Mouse (Mus musculus): ENCODE results near the gene Cpeb2. TPM values are rescaled to one million over a fixed set of nuclear protein-coding genes. Genes with fewer than 3 reads are reported as not detected.

Cpeb2 gene
- polyA plus RNA-seq, 1 experiment, result 4.2 TPM

DNA sequence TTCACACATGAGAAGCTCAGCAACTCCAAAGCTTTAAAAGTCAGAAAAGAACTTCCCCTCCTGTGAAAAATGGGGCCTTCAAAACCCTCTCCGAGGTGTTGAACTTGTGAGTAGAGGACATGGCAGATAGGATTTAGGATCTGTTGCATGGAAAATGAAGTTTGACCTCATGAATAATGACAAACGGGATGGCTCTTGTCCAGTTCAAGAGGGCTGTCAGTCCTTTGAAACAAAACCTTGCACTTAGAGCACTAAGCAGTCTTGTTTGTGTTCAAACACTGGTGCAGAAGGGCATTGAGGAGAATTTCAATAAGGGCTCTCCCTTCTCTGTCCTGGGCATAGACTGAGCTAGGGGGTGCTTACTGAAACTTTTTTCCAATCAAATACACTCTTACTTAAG is 1.9 kb upstream of the Cpeb2 start:
- TF ChIP-seq CTCF (IDR thresholded peaks at IDR 0.05; ENCODE audit: borderline replicate concordance, control insufficient read depth, extremely low read depth, insufficient read depth, low read length, poor library complexity) (no peak), POLR2A (IDR thresholded peaks at IDR 0.05; ENCODE audit: control insufficient read depth, extremely low read depth, insufficient read depth, low read length, poor library complexity) (no peak)
- no peaks in the 10 kb centered on the region for H3K36me3 ChIP-seq (ENCODE audit: control insufficient read depth, insufficient read depth, low read length)
- no peak overlapping the region for H3K4me3 ChIP-seq (ENCODE audit: control insufficient read depth, insufficient read depth, low read length)
- peaks cover 6% of the 10 kb centered on the region; the same call in 1 of the 2 replicates for H3K4me1 ChIP-seq (replicated peaks; ENCODE audit: control insufficient read depth, insufficient read depth, low read length)
- WGBS, result 97% methylated on average over 2 of the region's 2 CpGs
- no peak overlapping the region for H3K27ac ChIP-seq (ENCODE audit: control insufficient read depth, insufficient read depth, low read length)
- no peak for DNase-seq
- peaks cover 3% of the 10 kb centered on the region; the same call in 1 of the 2 replicates for H3K27me3 ChIP-seq (ENCODE audit: control insufficient read depth, insufficient read depth, low read length)

DNA sequence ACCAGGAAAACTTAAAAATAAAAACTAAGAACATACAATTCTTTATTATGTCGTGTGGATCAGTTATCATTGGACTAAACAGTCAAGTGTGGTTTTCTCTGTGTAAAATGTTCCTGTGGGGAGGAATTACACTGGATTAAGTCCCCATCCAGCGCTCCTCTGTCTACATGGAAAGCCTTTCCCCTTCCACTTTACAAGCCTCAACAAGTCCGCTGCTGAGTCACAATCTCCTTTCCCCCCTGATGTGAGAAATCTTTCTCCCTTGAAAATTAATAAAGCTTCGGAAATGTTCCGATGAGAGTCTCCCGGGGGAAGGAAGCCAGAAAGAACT is 856 bp upstream of the Cpeb2 start:
- H3K4me3 ChIP-seq (ENCODE audit: control insufficient read depth, insufficient read depth, low read length), result peak overlapping the region; percentile 88
- H3K27me3 ChIP-seq (ENCODE audit: control insufficient read depth, insufficient read depth, low read length), result peaks cover 3% of the 10 kb centered on the region; the same call in 1 of the 2 replicates
- peaks cover 6% of the 10 kb centered on the region; the same call in 1 of the 2 replicates for H3K4me1 ChIP-seq (replicated peaks; ENCODE audit: control insufficient read depth, insufficient read depth, low read length)
- DNase-seq, result no peak
- H3K27ac ChIP-seq (ENCODE audit: control insufficient read depth, insufficient read depth, low read length), result no peak overlapping the region; the same call in 1 of the 2 replicates
- no peaks in the 10 kb centered on the region for H3K36me3 ChIP-seq (ENCODE audit: control insufficient read depth, insufficient read depth, low read length)
- TF ChIP-seq POLR2A (IDR thresholded peaks at IDR 0.05; ENCODE audit: control insufficient read depth, extremely low read depth, insufficient read depth, low read length, poor library complexity) (no peak), CTCF (IDR thresholded peaks at IDR 0.05; ENCODE audit: borderline replicate concordance, control insufficient read depth, extremely low read depth, insufficient read depth, low read length, poor library complexity) (no peak)
- WGBS, result 4% methylated on average over 6 of the region's 6 CpGs

DNA sequence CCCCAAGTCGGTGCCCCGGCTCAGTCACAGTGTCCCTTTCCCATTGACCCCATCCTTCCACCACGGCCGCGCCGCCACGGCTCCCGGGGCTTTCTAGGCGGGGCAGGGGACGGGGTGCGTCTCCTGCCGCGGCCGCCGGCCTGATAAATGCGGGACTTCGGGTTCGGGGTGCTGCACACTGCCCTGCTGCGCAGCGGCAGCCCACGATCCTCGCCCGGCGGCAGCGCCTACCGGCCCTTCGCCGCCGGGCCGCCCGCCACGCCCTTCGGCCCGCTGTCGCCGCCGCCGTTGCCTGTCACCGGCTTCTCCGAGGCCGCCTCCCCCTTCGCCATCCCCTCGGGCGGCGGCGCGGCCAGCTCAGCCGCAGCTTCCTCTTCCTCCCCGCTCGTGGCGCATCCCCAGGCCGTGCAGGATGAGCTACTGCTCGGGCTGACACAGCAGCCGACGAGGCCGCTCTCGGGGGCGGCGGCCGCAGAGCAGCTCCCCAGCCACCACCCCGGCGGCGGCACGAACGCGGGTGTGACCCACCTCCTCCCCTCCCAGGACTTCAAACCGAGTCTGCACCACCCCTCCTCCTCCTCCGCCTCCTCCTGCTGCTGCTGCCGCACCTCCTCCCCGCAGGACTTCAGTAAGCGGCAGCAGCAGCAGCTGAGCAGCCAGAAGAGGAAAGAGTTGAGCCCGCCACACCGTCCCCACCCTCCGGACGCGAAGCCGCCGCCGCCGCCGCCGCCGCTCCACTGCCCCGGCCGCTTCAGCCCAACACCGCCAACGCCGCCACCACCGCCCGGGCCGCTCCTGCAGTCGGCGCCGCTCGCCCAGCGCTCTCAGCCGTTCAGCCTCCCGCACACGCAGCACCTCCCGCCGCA is 579 bp downstream of the Cpeb2 start:
- peaks cover 3% of the 10 kb centered on the region; the same call in 1 of the 2 replicates for H3K27me3 ChIP-seq (ENCODE audit: control insufficient read depth, insufficient read depth, low read length)
- TF ChIP-seq POLR2A (IDR thresholded peaks at IDR 0.05; ENCODE audit: control insufficient read depth, extremely low read depth, insufficient read depth, low read length, poor library complexity) (no peak), CTCF (IDR thresholded peaks at IDR 0.05; ENCODE audit: borderline replicate concordance, control insufficient read depth, extremely low read depth, insufficient read depth, low read length, poor library complexity) (0 out of 2 replicates have a peak, but pooled peaks have one; percentile 6)
- peak overlapping the region; percentile 88 for H3K4me3 ChIP-seq (ENCODE audit: control insufficient read depth, insufficient read depth, low read length)
- peak; percentile 82 for DNase-seq
- WGBS, result 2% methylated on average over 98 of the region's 101 CpGs
- peaks cover 6% of the 10 kb centered on the region; the same call in 1 of the 2 replicates for H3K4me1 ChIP-seq (replicated peaks; ENCODE audit: control insufficient read depth, insufficient read depth, low read length)
- H3K36me3 ChIP-seq (ENCODE audit: control insufficient read depth, insufficient read depth, low read length), result no peaks in the 10 kb centered on the region
- H3K27ac ChIP-seq (ENCODE audit: control insufficient read depth, insufficient read depth, low read length), result peak overlapping the region; percentile 30; the same call in 1 of the 2 replicates

DNA sequence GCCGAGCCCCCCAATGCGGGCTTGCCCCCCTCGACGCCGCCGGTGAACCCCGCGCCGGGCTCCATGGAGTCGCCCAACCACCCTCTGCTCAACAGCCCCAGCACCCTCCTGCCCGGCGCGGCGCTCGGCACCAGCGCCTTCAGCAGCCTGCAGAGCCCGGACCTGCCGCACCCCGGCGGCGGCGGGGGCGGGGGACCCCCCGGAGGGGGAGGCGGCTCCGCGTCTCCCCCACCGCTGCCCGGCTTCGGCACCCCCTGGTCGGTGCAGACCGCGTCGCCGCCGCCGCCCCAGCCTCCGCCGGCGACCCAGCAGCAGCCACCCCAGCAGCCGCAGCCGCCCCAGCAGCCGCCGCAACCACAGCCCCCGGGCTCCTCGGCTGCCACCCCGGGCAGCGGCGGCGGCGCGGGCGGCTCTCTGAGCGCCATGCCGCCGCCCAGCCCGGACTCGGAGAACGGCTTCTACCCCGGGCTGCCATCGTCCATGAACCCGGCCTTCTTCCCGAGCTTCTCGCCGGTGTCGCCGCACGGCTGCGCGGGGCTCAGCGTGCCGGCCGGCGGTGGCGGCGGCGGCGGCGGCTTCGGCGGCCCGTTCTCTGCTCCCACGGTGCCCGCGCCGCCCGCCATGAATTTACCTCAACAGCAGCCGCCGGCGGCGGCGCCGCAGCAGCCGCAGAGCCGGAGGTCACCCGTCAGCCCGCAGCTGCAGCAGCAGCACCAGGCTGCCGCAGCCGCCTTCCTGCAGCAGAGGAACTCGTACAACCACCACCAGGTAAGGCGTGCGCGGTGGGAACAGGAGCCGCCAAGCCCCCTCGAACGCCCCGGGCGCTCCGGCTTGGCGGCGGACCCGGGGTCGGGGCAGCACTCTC is 1.6 kb downstream of the Cpeb2 start:
- H3K4me1 ChIP-seq (replicated peaks; ENCODE audit: control insufficient read depth, insufficient read depth, low read length), result peaks cover 6% of the 10 kb centered on the region; the same call in 1 of the 2 replicates
- H3K27me3 ChIP-seq (ENCODE audit: control insufficient read depth, insufficient read depth, low read length), result peaks cover 3% of the 10 kb centered on the region; the same call in 1 of the 2 replicates
- no peak overlapping the region for H3K27ac ChIP-seq (ENCODE audit: control insufficient read depth, insufficient read depth, low read length)
- peak; percentile 51 for DNase-seq
- TF ChIP-seq CTCF (IDR thresholded peaks at IDR 0.05; ENCODE audit: borderline replicate concordance, control insufficient read depth, extremely low read depth, insufficient read depth, low read length, poor library complexity) (no peak), POLR2A (IDR thresholded peaks at IDR 0.05; ENCODE audit: control insufficient read depth, extremely low read depth, insufficient read depth, low read length, poor library complexity) (no peak)
- no peaks in the 10 kb centered on the region for H3K36me3 ChIP-seq (ENCODE audit: control insufficient read depth, insufficient read depth, low read length)
- peak overlapping the region; percentile 88 for H3K4me3 ChIP-seq (ENCODE audit: control insufficient read depth, insufficient read depth, low read length)
- WGBS, result under 1% methylated on average over 113 of the region's 113 CpGs

DNA sequence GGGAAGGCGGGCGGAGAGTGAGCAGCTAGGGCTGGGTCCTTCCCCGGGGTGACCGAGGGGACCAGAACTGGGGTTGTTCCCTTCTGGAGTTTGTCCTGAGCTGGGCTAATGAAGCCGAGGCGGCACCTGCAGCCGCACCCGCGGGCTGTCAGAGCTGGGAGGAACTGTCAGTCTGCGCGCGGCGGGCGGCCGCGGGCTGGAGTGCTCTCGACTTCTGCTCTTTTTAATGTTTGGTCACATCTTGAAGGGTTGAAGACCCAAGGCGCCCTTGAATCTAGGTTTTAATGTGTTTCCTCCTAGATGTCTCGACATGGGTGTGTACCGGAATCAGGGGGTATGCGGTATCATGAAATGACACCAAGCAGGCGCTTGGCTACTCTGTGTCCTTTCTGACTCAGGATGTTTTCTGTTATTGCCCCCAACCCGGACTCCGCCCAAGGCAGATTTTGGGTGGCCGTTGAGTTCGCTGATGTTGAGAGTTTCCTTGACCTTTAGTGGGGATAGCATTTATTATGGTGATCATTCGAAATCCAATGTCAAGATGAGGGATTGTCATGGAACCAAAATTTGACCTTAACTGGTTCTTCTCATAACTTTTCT is 2.3 kb downstream of the Cpeb2 start:
- H3K27ac ChIP-seq (ENCODE audit: control insufficient read depth, insufficient read depth, low read length), result no peak overlapping the region
- H3K36me3 ChIP-seq (ENCODE audit: control insufficient read depth, insufficient read depth, low read length), result no peaks in the 10 kb centered on the region
- TF ChIP-seq CTCF (IDR thresholded peaks at IDR 0.05; ENCODE audit: borderline replicate concordance, control insufficient read depth, extremely low read depth, insufficient read depth, low read length, poor library complexity) (no peak), POLR2A (IDR thresholded peaks at IDR 0.05; ENCODE audit: control insufficient read depth, extremely low read depth, insufficient read depth, low read length, poor library complexity) (no peak)
- peaks cover 3% of the 10 kb centered on the region; the same call in 1 of the 2 replicates for H3K27me3 ChIP-seq (ENCODE audit: control insufficient read depth, insufficient read depth, low read length)
- 6% methylated on average over 27 of the region's 27 CpGs for WGBS
- H3K4me1 ChIP-seq (replicated peaks; ENCODE audit: control insufficient read depth, insufficient read depth, low read length), result peaks cover 6% of the 10 kb centered on the region; the same call in 1 of the 2 replicates
- H3K4me3 ChIP-seq (ENCODE audit: control insufficient read depth, insufficient read depth, low read length), result peak overlapping the region; percentile 88
- DNase-seq, result peak; percentile 47

DNA sequence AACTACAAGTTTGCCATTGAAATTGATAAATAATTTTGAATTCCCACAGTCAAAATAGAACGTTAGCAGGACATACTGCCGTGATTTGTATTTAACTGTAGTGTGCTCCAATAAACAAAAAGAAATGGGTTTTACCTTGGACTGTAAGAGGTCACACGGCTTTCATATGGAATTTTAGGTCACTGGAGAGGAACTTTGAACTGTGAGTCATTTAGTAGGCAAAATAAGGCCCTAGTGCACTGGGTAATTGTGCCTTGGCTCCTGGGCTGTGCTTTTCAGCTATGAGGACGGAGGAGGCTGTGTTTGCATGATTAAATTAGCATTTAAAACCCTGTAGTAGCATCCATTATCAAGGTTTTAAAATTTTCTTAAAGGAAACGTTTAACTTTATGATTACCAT is 3.0 kb downstream of the Cpeb2 start:
- H3K4me1 ChIP-seq (replicated peaks; ENCODE audit: control insufficient read depth, insufficient read depth, low read length), result peaks cover 6% of the 10 kb centered on the region; the same call in 1 of the 2 replicates
- peaks cover 3% of the 10 kb centered on the region; the same call in 1 of the 2 replicates for H3K27me3 ChIP-seq (ENCODE audit: control insufficient read depth, insufficient read depth, low read length)
- H3K4me3 ChIP-seq (ENCODE audit: control insufficient read depth, insufficient read depth, low read length), result no peak overlapping the region
- 80% methylated on average over 5 of the region's 5 CpGs for WGBS
- no peak overlapping the region for H3K27ac ChIP-seq (ENCODE audit: control insufficient read depth, insufficient read depth, low read length)
- no peak for DNase-seq
- no peaks in the 10 kb centered on the region for H3K36me3 ChIP-seq (ENCODE audit: control insufficient read depth, insufficient read depth, low read length)
- no peak for TF ChIP-seq POLR2A (IDR thresholded peaks at IDR 0.05; ENCODE audit: control insufficient read depth, extremely low read depth, insufficient read depth, low read length, poor library complexity)
- no peak for TF ChIP-seq CTCF (IDR thresholded peaks at IDR 0.05; ENCODE audit: borderline replicate concordance, control insufficient read depth, extremely low read depth, insufficient read depth, low read length, poor library complexity)

Data from thymus, adult 2 months (tissue).